Mouse (Mus musculus) bone marrow macrophage, adult 2 months (primary cell): ENCODE results near the gene Duxbl1. TPM values are rescaled to one million over a fixed set of nuclear protein-coding genes. Genes with fewer than 3 reads are reported as not detected.
"Not testable (repeated sequence)": the region's sequence is repeated elsewhere in the genome, so short reads cannot be mapped to it uniquely, and the experiment has no call there.

Experiments
- H3K27ac ChIP-seq: 2 replicates; pipeline ENCODE4 v1.5.1; 2012; ENCODE audit warnings: low read depth, low read length; ENCODE audit not compliant: insufficient read depth
- H3K4me1 ChIP-seq: 2 replicates; pipeline ENCODE4 v1.6.1; 2012; ENCODE audit warnings: low read length; ENCODE audit not compliant: control insufficient read depth, insufficient read depth
- H3K4me3 ChIP-seq: 2 replicates; pipeline ENCODE4 v1.5.1; 2012; ENCODE audit warnings: mild to moderate bottlenecking, low read length, moderate library complexity; ENCODE audit not compliant: insufficient read depth
- polyA plus RNA-seq: library from polyadenylated mRNA; stranded (reverse); fragments of >200 nt; gene quantifications from 2 replicates; pipeline ENCODE4 v1.2.4, GENCODE M21; 2012; ENCODE audit not compliant: missing spikeins, insufficient read depth, insufficient read length

Duxbl1 gene
- not detected in 2 replicates for polyA plus RNA-seq

DNA sequence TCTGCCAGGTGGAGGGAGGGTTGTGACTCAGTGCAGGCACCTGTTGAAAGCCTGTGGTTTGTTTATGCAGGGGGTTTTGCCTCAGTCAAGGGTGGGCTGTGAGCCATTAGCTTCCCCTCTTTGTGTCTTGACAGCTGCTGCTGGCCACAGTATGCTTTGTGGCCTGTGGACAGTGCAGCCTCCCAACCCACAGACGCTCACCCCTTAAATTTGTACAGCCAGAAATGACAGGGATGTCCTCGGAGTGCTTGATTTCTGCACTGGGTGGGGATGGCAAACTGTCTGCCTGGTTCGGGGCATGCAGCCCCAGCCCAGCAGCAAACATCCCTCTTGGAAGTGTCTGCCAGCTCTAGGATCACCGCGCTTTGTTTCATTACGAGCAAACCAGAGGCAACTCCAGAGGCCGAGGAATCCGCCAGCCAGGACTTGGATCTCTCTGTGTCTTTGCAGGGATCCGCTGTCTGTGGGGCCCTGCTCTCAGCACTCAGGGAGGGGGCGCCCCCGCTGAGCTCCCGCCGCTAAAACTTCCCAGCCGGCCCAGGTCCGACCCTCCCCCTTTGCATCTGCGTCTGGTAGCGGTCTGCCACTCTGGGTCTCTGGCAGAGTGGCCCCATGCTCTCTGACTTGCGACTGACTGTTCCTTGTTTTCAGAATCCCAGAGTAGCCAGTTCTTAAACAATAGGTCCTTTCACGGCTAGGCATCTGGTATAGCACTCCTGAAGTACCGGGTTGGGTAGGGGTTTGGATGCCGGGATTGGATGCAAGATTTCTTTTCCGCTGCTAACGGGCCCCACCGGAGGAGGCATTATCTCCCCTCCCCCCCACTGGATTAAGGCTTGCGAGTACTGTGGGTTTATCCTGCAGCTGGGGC is at the start of gene Duxbl1:
Gene Duxbl1 (plus strand): TSS at position 207 of the 871 bp plus-strand sequence.
- not testable (repeated sequence) for H3K4me3 ChIP-seq, H3K27ac ChIP-seq, H3K4me1 ChIP-seq

- not testable (repeated sequence) for H3K4me3 ChIP-seq, H3K4me1 ChIP-seq, H3K27ac ChIP-seq
Measured at GRCm38 (mm10) chr14:25936867-25937630, 41.3 kb upstream of the Duxbl1 start.

- not testable (repeated sequence) for H3K4me1 ChIP-seq, H3K27ac ChIP-seq, H3K4me3 ChIP-seq
Measured at GRCm38 (mm10) chr14:25938004-25938403, 40.4 kb upstream of the Duxbl1 start, which contains the start of gene Cphx1. Cphx1 (plus strand) TSS chr14:25938304.

DNA sequence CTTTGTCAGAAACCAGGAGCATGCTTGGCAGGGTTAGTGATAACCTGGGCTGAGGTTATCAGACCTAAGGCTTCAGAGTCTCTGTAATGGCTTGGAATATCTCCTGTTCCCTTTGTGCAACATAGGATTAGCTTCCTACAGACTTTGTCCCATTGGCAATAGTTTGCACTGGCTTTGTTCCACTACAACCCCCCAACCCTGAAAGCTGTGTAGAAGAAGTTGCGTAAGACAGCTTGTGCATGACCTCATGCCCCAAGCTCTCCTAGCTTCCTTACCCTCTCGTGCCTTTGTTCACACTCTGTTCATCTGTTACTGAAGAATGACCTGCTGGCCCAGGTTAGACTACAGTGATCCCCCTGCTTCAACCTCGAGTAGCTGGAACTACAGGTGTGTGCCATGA is 20.5 kb upstream of the Duxbl1 start:
- not testable (repeated sequence) for H3K4me3 ChIP-seq, H3K27ac ChIP-seq, H3K4me1 ChIP-seq

DNA sequence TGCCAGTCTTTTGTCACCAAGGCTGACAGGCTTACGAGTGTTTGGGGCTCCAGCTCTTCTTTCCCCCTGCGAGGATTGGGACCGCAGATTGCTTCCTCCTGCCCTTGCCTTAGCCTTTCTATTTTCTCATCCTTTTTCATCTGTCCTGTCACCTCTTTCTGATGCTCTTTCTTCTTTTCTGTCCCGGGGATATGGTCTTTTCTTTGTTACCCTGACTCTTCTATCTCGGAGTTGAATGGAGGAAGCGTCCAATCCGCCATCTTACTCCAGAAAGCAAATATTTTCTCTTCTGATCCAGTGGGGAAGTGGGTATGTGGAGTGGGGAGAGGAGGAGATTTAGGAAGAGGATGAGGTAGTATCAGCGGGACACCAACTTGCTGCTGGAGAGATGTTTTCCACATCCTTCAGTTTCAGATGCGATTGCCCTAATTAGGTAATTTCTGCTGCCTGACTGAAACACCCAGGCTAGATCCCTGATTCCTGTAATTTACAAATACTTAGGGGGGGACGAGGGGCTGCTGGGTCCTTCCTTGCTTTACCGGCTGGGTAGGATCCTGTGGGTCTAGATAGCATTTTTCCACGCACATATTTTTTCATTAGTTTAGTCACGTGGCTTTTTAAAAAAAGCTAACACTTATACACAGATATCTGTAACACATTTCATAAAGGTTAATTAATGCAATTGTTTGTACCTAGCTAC is 1.0 kb downstream of the Duxbl1 start:
- H3K4me3 ChIP-seq, H3K27ac ChIP-seq, H3K4me1 ChIP-seq: not testable (repeated sequence)

- not testable (repeated sequence) for H3K4me3 ChIP-seq, H3K27ac ChIP-seq, H3K4me1 ChIP-seq
Measured at GRCm38 (mm10) chr14:25981880-25982279, 3.5 kb downstream of the Duxbl1 start.

- H3K4me1 ChIP-seq, H3K4me3 ChIP-seq, H3K27ac ChIP-seq: not testable (repeated sequence)
Measured at GRCm38 (mm10) chr14:26007462-26007861, 29.1 kb downstream of the Duxbl1 start.

DNA sequence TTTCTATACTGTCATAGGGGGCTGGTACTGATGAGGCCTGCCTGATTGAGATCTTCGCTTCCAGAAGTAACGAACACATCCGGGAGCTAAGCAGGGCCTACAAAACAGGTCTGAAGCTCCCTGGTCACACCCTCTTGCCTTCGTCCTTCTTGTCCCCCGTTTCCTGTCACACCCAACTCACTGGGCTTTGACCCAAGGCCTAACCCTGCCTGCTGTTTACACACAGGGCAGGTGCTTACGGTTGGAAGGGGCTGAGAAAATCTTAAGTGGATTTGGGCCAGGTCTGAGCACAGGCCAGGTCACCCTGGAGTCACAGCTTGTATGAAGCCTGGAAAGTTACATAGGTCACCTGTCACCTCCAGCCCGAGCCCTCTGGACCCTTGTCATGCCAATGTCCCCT is 38.0 kb downstream of the Duxbl1 start:
- not testable (repeated sequence) for H3K4me3 ChIP-seq, H3K4me1 ChIP-seq, H3K27ac ChIP-seq

DNA sequence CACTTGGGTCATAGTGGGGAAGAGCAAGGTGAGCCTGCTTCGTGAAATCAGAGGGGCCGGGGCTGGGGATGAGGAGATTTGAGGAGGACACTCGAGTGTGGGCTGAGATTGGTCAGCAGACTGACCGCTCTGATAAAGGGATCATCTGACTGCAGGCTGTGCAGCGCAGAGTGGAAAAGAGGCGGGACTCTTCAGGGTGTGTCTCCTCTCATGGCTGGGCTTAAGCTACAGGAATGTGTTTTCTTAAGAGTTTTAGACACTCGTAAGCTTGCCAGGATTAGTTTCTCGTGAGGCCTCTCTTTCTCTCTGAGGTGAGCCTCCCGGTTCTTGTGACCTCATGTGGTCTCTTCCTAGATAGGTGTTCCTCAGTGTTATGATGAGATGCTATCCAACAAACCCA is 43.2 kb downstream of the Duxbl1 start:
- not testable (repeated sequence) for H3K4me3 ChIP-seq, H3K4me1 ChIP-seq, H3K27ac ChIP-seq

DNA sequence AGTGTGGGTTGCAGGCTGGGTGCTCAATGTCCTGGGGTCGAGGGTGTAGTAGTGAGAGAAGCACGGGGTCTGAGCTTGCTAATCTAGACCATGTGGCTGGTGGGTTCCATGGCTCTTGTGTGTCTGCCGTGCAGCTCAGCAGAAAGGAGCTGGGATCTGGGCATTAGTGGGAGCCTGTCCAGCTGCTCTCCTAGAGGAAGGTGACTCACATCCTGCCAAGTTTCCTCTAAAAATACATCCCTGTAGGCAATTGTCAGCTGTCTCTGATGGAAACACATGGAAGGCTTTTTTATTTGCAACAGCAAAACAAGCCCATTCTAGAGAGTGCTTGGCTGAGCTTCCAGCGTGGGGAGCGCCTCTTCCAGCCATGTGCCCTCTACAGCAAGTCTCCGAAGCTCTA is 44.5 kb downstream of the Duxbl1 start:
- H3K4me1 ChIP-seq, H3K27ac ChIP-seq, H3K4me3 ChIP-seq: not testable (repeated sequence)

GRCm38 (mm10) chr14:26025653-26026052 is 47.3 kb downstream of the Duxbl1 start:
- H3K4me1 ChIP-seq, H3K4me3 ChIP-seq, H3K27ac ChIP-seq: not testable (repeated sequence)

GRCm38 (mm10) chr14:26034364-26034763 is 56.0 kb downstream of the Duxbl1 start:
- not testable (repeated sequence) for H3K27ac ChIP-seq, H3K4me3 ChIP-seq, H3K4me1 ChIP-seq

GRCm38 (mm10) chr14:26035439-26035838 is 57.1 kb downstream of the Duxbl1 start:
- H3K27ac ChIP-seq = not testable (repeated sequence)

More at GRCm38 (mm10) chr14:26035439-26035838, 57.1 kb downstream of the Duxbl1 start:
- H3K4me3 ChIP-seq, H3K4me1 ChIP-seq: not testable (repeated sequence)
